Mouse (Mus musculus): Measurements from ENCODE around the gene Arl4d.
"Not testable (repeated sequence)": the region's sequence is repeated elsewhere in the genome, so short reads cannot be mapped to it uniquely, and the experiment has no call there.

Gene Arl4d

GRCm38 (mm10) chr11:101664825-101665635, at the start of gene Arl4d:
TSS of gene Arl4d (plus strand) at chr11:101665541.
- DNase-seq (ENCODE audit: low spot score) = peak; percentile 96

DNA sequence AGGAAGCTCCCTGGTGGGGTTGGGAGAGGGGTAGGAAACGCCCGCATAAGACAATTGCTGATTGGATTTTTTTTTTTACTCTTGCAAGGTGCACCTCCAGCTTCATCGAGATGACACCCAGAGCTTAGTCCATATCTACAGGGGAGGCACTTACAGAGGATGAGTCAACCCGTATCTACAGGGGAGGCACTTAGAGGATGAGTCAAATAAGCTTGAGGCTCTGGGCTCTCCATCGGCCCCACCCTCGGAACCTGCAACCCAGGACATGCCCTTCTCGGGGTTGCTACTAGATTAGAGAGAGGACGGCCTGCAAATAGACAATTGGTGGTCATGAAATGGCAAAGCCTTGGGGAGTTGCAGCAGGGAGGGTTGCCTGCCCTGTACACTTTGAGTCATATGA, 49.2 kb upstream of the Arl4d start:
- no peak for DNase-seq (ENCODE audit: low spot score)

GRCm38 (mm10) chr11:101616948-101617767, 48.2 kb upstream of the Arl4d start:
- DNase-seq (ENCODE audit: low spot score) = no peak

DNA sequence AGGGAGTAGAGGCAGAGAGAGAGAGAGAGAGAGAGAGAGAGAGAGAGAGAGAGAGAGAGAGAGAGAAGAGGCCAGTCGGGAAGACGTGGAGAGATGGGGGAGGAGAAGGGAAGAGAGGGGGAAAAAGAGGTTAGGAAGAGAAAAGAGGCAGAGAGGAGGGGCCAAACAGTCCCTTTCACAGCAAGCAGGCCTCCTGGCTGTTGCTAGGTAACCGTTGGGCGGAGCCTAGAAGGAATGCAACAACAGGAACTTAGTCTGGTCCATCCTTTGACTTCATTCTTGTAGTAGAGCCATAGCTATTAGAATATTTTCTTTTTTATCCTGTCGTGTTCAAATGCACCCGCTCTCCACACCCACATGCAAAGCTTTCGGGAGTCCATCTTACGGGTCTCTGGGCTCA, 47.5 kb upstream of the Arl4d start:
- no peak for DNase-seq (ENCODE audit: low spot score)

GRCm38 (mm10) chr11:101618596-101618995, 46.7 kb upstream of the Arl4d start:
- no peak for DNase-seq (ENCODE audit: low spot score)

DNA sequence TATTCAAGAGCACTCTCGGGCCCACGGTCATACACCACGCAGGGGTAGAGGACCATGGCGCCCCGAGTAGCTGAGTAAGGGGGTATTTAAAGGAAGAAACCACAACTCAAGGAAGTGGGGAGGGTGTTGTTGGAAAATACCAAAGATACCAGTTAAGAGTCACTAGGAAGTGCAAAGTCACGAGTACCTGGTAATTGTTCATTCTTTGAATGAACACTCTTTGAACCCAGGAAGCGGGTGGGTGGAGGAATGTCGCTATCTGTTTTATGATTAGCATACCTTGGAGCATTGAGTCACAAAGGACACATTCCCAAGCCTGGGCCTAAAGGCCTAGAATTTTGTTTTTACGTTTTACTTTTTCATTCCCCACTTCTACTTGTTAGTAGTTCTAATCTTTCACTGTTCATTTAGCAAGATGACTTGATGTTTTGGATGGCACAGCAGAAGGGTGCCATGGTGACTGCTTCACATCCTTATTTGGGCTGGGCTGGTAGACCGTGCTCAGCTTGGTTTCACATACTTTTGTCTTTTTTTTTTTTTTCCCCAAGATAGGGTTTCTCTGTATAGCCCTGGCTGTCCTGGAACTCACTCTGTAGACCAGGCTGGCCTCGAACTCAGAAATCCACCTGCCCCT, 45.2 kb upstream of the Arl4d start:
- not testable (repeated sequence) for DNase-seq (ENCODE audit: low spot score)

- no peak for DNase-seq (ENCODE audit: low spot score)
Observed at GRCm38 (mm10) chr11:101626649-101626994, 38.7 kb upstream of the Arl4d start.

DNA sequence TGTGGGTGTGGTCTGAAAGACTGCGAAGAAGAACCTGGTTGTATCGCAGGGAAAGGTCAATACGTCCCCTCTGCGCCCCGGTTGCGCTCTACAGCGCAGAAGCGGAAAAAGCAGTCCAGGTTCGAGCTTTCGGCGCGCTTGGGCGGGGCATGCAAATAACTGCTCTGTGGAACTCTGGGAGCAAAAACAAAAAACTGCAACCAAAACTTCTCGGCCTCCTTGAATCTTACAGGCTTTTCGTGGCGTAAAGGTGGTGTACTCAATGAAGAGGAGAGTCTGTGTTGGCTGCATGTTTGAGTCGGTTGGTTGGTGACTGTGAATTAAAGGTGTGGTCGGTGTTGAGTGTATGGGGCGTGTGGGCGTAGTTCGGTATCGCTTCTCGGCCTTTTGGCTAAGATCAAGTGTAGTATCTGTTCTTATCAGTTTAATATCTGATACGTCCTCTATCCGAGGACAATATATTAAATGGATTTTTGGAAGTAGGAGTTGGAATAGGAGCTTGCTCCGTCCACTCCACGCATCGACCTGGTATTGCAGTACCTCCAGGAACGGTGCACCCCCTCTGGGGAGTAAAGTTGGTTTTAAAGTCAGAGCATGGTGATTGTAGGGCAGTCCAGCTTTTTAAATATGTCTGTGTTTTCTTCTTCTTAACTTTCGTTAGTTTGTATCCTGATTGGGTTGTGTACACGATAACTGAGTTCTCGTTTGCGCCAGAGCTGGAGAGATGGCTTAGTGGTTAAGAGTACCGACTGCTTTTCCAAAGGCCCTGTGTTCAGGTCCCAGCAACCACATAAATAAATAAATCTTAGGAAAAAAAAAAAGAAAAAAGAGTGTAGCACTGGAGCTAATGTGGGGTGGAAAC, 38.1 kb upstream of the Arl4d start, which contains the start of gene Rdm1:
Gene Rdm1 (plus strand): TSS at position 201 of the 862 bp plus-strand sequence.
- peak; percentile 68 for DNase-seq (ENCODE audit: low spot score)

GRCm38 (mm10) chr11:101627857-101628559, 37.3 kb upstream of the Arl4d start:
- peak; percentile 89 for DNase-seq (ENCODE audit: low spot score)

DNA sequence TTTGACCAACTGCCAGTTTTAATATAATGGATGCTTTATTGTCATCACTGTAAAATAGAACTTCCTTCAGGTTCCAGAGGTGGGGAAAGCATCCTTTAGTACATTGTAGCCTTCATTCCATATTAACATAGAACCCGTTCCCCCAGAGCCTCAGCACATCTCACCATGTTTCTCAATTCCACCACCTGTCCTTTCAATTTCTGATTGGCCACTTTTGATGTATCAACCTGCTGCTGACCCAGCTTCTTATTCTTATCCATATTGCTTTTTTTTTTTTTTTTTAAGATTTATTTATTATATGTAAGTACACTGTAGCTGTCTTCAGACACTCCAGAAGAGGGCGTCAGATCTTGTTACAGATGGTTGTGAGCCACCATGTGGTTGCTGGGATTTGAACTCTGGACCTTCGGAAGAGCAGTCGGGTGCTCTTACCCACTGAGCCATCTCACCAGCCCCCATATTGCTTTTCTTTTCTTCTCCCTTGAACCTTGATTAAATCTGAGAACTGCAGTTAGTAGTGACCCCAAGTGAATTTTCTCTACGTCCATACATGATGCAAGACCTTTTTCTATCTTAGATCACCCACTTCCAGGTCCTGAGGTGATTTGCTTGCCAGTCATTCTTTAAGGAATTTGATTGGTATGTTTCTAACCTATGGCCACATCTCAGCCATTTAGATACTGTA, 36.5 kb upstream of the Arl4d start:
- DNase-seq (ENCODE audit: low spot score) = not testable (repeated sequence)

DNA sequence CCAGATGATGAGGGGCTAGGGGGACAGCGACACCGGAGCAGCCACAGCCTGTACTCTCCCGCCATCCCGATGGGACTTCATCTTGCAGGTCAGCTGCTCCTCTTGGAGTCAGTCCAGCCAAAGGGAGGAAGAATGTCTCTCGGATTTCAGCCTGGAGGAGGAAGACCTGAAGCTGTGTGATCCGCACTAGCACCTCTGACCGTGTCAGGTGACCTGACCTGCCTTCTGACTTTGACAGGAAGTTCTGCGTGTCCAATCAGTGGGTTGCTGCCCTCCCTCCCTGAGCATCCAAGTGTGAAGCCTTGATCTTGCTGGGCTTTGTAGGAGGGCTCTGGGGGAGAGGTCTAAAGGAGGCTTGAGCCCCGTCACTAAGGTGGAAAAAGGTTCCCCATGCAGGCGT, 29.7 kb upstream of the Arl4d start:
- DNase-seq (ENCODE audit: low spot score) = no peak

DNA sequence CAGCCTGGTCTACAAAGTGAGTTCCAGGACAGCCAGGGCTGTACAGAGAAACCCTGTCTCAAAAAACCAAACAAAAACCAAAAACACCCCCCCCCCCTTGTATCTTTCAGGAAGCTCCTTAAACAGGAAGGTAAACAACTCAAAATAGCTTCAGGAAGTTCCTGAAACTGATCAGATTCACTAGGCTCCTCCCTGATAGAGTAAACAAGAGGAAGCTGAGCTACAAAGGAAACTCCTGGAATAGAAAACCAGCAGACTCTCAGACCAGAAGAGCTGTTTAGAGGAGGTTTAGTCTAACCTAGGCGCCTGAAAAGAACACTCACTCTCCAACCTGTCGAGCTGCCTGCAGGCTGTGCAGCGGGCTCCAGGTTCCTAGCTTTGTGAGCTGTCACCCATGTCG, 25.6 kb upstream of the Arl4d start:
- DNase-seq (ENCODE audit: low spot score) = no peak

DNA sequence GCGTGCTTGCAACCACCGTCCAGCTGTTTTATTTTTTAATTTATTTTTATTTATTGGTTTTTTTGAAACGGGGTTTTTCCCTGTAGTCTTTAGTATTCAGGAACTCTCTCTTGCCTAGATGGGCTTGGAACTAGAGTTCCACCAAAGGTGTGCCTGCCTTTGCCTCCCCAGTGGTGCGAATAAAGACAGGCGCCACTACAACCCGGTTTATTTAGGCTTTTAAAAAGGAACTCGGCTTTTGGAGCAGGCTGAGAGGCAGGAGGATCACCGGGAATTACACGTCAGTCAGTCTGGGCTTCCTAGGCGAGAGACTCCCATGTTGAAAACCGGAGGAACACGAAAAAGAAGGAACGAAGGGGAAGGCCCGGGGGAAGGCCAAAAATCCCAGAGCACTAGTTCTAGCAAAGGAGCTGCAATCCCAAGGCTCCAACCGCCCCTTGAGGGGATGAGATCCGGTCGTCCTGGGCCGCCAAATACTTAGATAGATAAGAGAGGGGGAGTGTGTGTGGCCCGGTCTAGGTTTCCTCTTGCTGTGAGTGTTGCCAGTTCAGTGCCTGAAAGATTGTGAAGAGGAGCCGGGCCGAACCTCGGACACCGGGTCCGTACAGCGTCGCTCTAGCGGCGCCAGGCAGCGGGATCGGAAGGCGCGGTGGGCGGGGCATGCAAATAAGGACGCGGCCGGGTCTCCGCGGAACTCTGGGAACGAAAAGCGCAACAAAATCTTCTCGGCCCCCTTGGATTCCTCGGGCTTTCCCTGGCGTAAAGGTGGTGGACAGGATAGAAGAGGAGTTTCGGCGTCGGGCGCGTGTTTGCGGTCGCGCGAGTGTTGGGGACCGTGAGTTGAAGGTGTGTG, 24.3 kb upstream of the Arl4d start:
- peak; percentile 69 for DNase-seq (ENCODE audit: low spot score)

- DNase-seq (ENCODE audit: low spot score) = peak; percentile 17
Observed at GRCm38 (mm10) chr11:101641710-101642642, 23.4 kb upstream of the Arl4d start.

GRCm38 (mm10) chr11:101642931-101643330, 22.4 kb upstream of the Arl4d start:
- no peak for DNase-seq (ENCODE audit: low spot score)

- no peak for DNase-seq (ENCODE audit: low spot score)
Observed at GRCm38 (mm10) chr11:101644591-101644990, 20.8 kb upstream of the Arl4d start.

DNA sequence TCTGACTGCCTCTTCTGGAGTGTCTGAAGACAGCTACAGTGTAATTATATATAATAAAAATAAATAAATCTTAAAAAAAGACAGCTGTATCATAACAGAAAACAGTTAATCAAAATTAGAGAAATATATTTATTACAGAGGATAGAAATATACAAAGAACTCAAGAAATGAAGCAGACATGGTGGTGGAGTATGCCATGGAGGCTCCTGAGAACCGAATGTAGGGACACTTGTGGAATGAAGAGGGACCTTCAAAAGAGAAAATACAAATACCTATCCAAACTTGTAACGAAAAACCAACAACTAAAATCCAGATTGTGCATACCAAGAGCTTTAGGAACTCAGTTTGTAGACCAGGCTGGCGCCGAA, 20.3 kb upstream of the Arl4d start:
- DNase-seq (ENCODE audit: low spot score) = not testable (repeated sequence)
